Mouse (Mus musculus): ENCODE results near the gene Ift52.

Gene Ift52

GRCm38 (mm10) chr2:163016916-163017743, at the start of gene Ift52:
TSS of gene Ift52 (plus strand) at chr2:163017354.
- peak; percentile 96 for DNase-seq

GRCm38 (mm10) chr2:162968357-162968756, 48.8 kb upstream of the Ift52 start:
- DNase-seq, result peak; percentile 67 to 70

- DNase-seq, result no peak
Observed at GRCm38 (mm10) chr2:162969101-162969500, 48.1 kb upstream of the Ift52 start.

- no peak for DNase-seq
Observed at GRCm38 (mm10) chr2:162970896-162971295, 46.3 kb upstream of the Ift52 start.

GRCm38 (mm10) chr2:162972752-162973151, 44.4 kb upstream of the Ift52 start:
- no peak for DNase-seq

- no peak for DNase-seq
Observed at GRCm38 (mm10) chr2:162973206-162973605, 43.9 kb upstream of the Ift52 start.

GRCm38 (mm10) chr2:162973637-162974036, 43.5 kb upstream of the Ift52 start:
- DNase-seq, result peak; percentile 9 to 27

GRCm38 (mm10) chr2:162975157-162975775, 41.9 kb upstream of the Ift52 start:
- no peak for DNase-seq

- peak; percentile 21 to 35 for DNase-seq
Observed at GRCm38 (mm10) chr2:162976001-162976400, 41.2 kb upstream of the Ift52 start.

GRCm38 (mm10) chr2:162984381-162984780, 32.8 kb upstream of the Ift52 start:
- no peak for DNase-seq

GRCm38 (mm10) chr2:162985923-162986322, 31.2 kb upstream of the Ift52 start:
- peak; percentile 70 to 81 for DNase-seq

GRCm38 (mm10) chr2:162986764-162987163, 30.4 kb upstream of the Ift52 start:
- no peak for DNase-seq

- peak; percentile 67 to 79 for DNase-seq
Observed at GRCm38 (mm10) chr2:162987218-162987617, 29.9 kb upstream of the Ift52 start, which contains the start of gene Sgk2. TSS of gene Sgk2 (plus strand) at chr2:162987330.

GRCm38 (mm10) chr2:162988235-162988634, 28.9 kb upstream of the Ift52 start:
- no peak for DNase-seq

GRCm38 (mm10) chr2:162991394-162992083, 25.6 kb upstream of the Ift52 start:
- DNase-seq, result no peak

GRCm38 (mm10) chr2:162992084-162992437, 25.1 kb upstream of the Ift52 start:
- no peak for DNase-seq

GRCm38 (mm10) chr2:162993881-162994616, 23.1 kb upstream of the Ift52 start:
- DNase-seq, result no peak

- peak; percentile 77 to 79 for DNase-seq
Observed at GRCm38 (mm10) chr2:162998528-162999230, 18.5 kb upstream of the Ift52 start.

GRCm38 (mm10) chr2:162999744-163000143, 17.4 kb upstream of the Ift52 start:
- DNase-seq, result peak; percentile 71 to 76

GRCm38 (mm10) chr2:163001071-163001470, 16.1 kb upstream of the Ift52 start:
- no peak for DNase-seq

GRCm38 (mm10) chr2:163007299-163007698, 9.9 kb upstream of the Ift52 start:
- no peak for DNase-seq

- no peak for DNase-seq
Observed at GRCm38 (mm10) chr2:163031289-163031688, 14.1 kb downstream of the Ift52 start.

Data from kidney, postnatal 4 days (tissue).